Mouse (Mus musculus): ENCODE data around the gene AC153137.1. TPM values are rescaled to one million over a fixed set of nuclear protein-coding genes. Genes with fewer than 3 reads are reported as not detected.

The AC153137.1 gene
- polyA plus RNA-seq, 1 experiment from 2014 or later, result not detected

DNA sequence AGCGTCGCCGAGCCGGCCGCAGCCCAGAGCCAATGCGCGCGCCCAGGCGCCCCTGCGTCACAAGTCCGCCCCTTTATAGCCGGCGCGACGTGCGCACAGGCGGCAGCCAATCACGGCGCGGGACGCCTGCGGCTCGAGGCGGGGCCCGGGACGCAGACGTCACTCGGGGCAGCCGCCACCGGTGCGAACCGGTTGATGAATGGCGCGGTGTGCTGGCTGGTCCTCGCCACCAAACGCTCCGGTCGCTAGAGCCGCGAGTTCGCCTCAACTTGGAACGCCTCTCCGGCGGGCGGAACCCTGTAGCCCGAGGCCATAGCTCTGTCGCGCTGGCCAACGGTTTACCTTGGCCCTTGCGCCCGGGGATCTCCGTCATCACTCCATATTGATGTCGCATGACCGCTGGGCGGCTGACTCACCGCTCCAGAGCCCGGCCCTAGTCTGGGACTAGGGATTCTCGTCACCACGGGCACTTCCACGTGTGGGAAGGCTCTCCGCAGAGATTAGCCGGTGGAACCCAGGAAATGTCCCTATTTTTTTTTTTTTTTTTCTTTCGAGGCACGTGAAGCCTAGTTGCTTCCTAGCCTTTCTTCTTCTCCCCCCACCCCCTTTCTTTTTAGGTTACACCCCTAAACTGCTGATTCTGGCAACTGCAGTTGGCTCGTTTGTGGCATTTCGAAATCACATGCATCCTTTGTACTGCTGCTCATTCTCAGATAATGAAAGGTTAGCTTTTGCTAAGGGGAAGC lies 27.9 kb downstream of the AC153137.1 start:
- Histone ChIP-seq H3K4me1 (ENCODE audit: control insufficient read depth, insufficient read depth, low read length) (no peaks in the 10 kb centered on the region; the same call in 1 of the 2 replicates), H3K27ac (ENCODE audit: low read length) (peak overlapping the region; percentile 99), H3K4me3 (ENCODE audit: low read length) (peak overlapping the region; percentile 91), H3K36me3 (ENCODE audit: control insufficient read depth, insufficient read depth, low read length) (peaks cover 4% of the 10 kb centered on the region; the same call in 1 of the 2 replicates), H3K27me3 (replicated peaks; ENCODE audit: control insufficient read depth, insufficient read depth, low read length) (no peaks in the 10 kb centered on the region), H3K9ac (ENCODE audit: low read depth, low read length) (peak overlapping the region; percentile 97), H3K9me3 (ENCODE audit: control insufficient read depth, low read length) (no peaks in the 10 kb centered on the region), H3K4me2 (ENCODE audit: low read depth, low read length) (peak overlapping the region; percentile 55)
- WGBS, result under 1% methylated on average over 63 of the region's 66 CpGs
- ATAC-seq, result peak; percentile 98

DNA sequence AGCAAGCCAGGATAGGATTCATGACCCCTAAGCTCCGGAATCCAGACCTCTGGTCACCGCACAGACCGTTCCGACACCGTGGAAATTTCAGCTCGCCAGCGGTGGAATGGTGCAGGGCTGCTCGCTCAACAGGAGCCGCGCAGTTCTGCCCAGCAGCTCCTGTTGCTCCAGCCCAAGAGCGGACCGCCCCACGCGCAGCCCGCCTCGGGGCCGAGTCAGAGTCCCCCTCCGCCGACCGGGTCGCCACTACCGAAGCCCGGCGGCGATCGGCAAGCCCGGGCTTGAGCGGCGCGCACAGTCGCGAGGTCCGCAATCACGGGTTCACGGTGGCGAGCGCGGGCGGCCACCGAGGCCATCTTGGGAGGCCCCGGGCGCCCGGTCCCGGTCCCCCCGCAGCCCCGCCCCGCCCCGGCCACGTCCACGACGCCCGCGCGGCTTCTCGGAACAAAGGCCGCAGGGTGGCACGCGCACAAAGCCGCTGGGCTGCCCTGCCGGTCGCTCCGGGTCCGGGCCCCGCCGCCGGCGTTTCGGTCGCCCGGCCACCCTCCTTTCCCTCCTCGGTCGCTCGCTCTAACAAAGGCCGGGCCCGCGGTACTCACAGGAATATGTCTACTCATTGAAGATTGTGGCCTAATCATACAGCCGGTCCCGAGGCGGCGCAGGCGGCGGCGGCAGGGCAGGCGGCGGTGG lies 28.7 kb downstream of the AC153137.1 start:
- under 1% methylated on average over 77 of the region's 85 CpGs for WGBS
- no peaks in the 10 kb centered on the region for H3K9me3 ChIP-seq (ENCODE audit: control insufficient read depth, low read length)
- peak overlapping the region; percentile 97 for H3K9ac ChIP-seq (ENCODE audit: low read depth, low read length)
- peak overlapping the region; percentile 54 for H3K4me2 ChIP-seq (ENCODE audit: low read depth, low read length)
- no peaks in the 10 kb centered on the region for H3K27me3 ChIP-seq (replicated peaks; ENCODE audit: control insufficient read depth, insufficient read depth, low read length)
- peak overlapping the region; percentile 91 for H3K4me3 ChIP-seq (ENCODE audit: low read length)
- no peaks in the 10 kb centered on the region; the same call in 1 of the 2 replicates for H3K4me1 ChIP-seq (ENCODE audit: control insufficient read depth, insufficient read depth, low read length)
- peak overlapping the region; percentile 99 for H3K27ac ChIP-seq (ENCODE audit: low read length)
- peak; percentile 63 for ATAC-seq
- H3K36me3 ChIP-seq (ENCODE audit: control insufficient read depth, insufficient read depth, low read length), result peaks cover 10% of the 10 kb centered on the region

DNA sequence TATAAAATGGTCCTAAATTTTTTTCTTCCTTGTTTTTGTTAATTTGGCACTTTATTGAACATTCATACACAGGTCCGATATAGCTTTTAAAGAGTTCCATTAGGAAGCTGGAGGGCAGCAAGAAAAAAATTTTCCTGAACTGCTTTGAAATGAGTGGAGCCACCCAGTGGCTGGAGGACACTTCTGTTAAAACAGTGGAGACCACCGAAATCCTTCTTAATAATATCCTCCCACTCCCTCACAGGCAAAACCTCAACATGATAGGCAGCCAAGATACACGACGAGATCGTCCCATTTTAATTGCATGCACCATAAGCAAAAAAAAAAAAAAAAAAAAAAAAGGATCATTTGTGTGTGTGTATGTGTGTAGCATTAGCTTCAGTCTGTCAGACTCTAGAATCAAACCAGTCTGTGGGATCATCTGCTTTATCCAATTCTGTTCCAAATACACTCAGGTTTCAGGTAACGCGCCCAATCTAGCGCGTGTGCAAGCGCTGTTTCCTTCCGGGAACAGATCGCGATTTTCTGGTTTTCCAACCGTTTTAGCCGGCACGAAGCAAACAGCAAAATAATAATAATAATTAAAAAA lies 29.3 kb downstream of the AC153137.1 start:
- ATAC-seq, result no peak
- Histone ChIP-seq H3K4me3 (ENCODE audit: low read length) (peak overlapping the region; percentile 91), H3K4me1 (ENCODE audit: control insufficient read depth, insufficient read depth, low read length) (no peaks in the 10 kb centered on the region; the same call in 1 of the 2 replicates), H3K9ac (ENCODE audit: low read depth, low read length) (peak overlapping the region; percentile 97), H3K27me3 (replicated peaks; ENCODE audit: control insufficient read depth, insufficient read depth, low read length) (no peaks in the 10 kb centered on the region), H3K9me3 (ENCODE audit: control insufficient read depth, low read length) (no peaks in the 10 kb centered on the region), H3K4me2 (ENCODE audit: low read depth, low read length) (peak overlapping the region; percentile 54), H3K27ac (ENCODE audit: low read length) (peak overlapping the region; percentile 99), H3K36me3 (ENCODE audit: control insufficient read depth, insufficient read depth, low read length) (peaks cover 16% of the 10 kb centered on the region)
- under 1% methylated on average over 16 of the region's 16 CpGs for WGBS

DNA sequence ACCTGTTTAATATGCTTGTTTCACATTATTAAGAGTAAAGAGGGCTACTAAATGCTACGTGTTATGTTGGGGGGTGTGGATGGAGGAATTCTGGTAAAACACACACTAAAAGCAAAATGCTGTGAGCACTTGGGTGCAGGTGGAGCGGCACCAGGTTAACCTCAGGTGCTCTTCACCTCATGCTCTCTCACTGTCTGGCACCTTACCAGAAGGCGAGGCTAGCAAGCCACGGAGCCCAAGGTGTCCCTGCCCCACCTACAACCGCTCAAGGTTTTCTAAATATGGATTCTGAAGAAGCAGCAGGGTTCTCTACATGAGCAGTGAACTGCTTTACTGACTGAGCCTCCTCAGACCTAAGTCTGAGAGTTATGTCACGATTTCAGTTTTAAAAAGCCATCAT lies 32.6 kb downstream of the AC153137.1 start:
- Histone ChIP-seq H3K4me3 (ENCODE audit: low read length) (no peak overlapping the region), H3K4me2 (ENCODE audit: low read depth, low read length) (no peak overlapping the region), H3K27ac (ENCODE audit: low read length) (no peak overlapping the region), H3K27me3 (replicated peaks; ENCODE audit: control insufficient read depth, insufficient read depth, low read length) (no peaks in the 10 kb centered on the region), H3K36me3 (ENCODE audit: control insufficient read depth, insufficient read depth, low read length) (peaks cover 21% of the 10 kb centered on the region), H3K4me1 (ENCODE audit: control insufficient read depth, insufficient read depth, low read length) (no peaks in the 10 kb centered on the region; the same call in 1 of the 2 replicates), H3K9me3 (ENCODE audit: control insufficient read depth, low read length) (no peaks in the 10 kb centered on the region), H3K9ac (ENCODE audit: low read depth, low read length) (no peak overlapping the region)
- ATAC-seq, result no peak
- WGBS, result 91% methylated on average over 6 of the region's 6 CpGs

DNA sequence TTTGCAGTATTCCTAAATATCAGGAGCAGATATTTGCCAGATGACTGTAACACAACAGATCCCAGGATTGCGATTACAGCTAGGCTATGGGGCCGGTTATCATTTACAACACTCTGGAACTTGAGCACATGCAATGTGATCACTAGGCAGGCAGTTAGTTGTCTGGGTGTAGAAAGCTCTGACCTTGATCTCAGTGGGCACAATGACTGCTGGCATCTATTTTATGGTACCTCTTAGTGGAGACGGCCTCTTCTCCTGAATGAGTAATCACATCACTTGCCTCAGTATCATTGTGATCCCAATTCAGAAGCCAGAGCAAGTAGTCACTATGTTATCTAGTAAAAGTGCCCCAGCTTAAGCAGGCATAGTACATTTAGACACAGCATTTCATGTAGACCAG lies 37.2 kb downstream of the AC153137.1 start:
- no peak overlapping the region for H3K4me3 ChIP-seq (ENCODE audit: low read length)
- no peak overlapping the region for H3K9ac ChIP-seq (ENCODE audit: low read depth, low read length)
- no peaks in the 10 kb centered on the region for H3K4me1 ChIP-seq (ENCODE audit: control insufficient read depth, insufficient read depth, low read length)
- no peaks in the 10 kb centered on the region for H3K9me3 ChIP-seq (ENCODE audit: control insufficient read depth, low read length)
- no peak overlapping the region for H3K27ac ChIP-seq (ENCODE audit: low read length)
- peaks cover 21% of the 10 kb centered on the region for H3K36me3 ChIP-seq (ENCODE audit: control insufficient read depth, insufficient read depth, low read length)
- ATAC-seq, result peak; percentile 44; the same call in 1 of the 2 replicates
- H3K27me3 ChIP-seq (replicated peaks; ENCODE audit: control insufficient read depth, insufficient read depth, low read length), result no peaks in the 10 kb centered on the region
- no peak overlapping the region for H3K4me2 ChIP-seq (ENCODE audit: low read depth, low read length)
- WGBS, result 70% methylated on average over 3 of the region's 3 CpGs

DNA sequence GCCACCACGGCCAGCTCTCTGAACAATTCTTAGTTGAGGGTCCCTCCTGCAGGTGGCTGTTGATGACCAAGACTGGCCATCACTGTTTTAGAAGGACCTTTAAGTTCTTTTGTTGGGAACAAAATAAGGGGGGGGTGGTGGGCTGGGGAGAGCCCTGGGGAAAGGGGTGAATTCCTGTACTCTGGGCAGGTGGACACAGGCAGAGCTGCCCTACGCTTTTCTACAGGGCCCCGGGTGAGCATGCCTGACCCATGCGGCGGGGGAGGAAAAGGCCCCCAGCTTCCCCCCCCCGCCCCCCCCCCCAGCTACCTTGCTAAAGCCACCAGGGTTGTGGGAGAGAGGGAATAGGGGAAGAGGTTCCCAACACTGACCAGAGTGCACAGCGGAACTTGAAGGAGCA lies 39.4 kb downstream of the AC153137.1 start:
- H3K27me3 ChIP-seq (replicated peaks; ENCODE audit: control insufficient read depth, insufficient read depth, low read length), result no peaks in the 10 kb centered on the region

DNA sequence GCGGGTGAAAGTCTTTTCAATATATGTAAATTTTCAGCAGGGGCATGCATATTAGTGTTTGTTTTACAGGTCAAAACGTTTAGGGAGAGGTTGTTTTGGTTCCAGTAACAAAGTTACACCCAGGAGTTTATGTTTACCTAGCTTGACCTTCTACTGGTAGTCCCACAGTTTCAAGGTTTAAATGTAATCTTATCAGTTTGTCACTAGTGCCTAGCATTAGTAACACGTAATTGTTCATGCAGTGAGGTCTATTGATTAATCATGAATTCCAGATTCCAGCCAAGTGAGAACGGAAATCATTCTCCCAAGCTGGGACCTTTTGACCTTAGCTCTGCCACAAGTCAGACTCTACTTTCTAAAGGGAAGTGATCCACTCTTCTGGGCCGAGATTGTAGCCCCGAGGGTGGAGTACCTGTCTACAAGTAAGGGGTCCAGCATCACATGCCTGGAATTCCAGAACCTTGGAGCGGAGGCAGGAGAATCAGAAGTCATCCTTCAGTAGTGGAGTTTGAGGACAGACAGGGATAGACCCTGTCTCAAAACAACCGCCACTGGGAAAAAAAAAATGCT lies 40.3 kb downstream of the AC153137.1 start:
- no peak overlapping the region for H3K27ac ChIP-seq (ENCODE audit: low read length)
- no peaks in the 10 kb centered on the region for H3K4me1 ChIP-seq (ENCODE audit: control insufficient read depth, insufficient read depth, low read length)
- no peak overlapping the region for H3K4me3 ChIP-seq (ENCODE audit: low read length)
- no peak overlapping the region for H3K4me2 ChIP-seq (ENCODE audit: low read depth, low read length)
- H3K27me3 ChIP-seq (replicated peaks; ENCODE audit: control insufficient read depth, insufficient read depth, low read length), result no peaks in the 10 kb centered on the region
- no peaks in the 10 kb centered on the region for H3K9me3 ChIP-seq (ENCODE audit: control insufficient read depth, low read length)
- ATAC-seq, result peak; percentile 39; the same call in 1 of the 2 replicates
- H3K36me3 ChIP-seq (ENCODE audit: control insufficient read depth, insufficient read depth, low read length), result peaks cover 4% of the 10 kb centered on the region; the same call in 1 of the 2 replicates
- WGBS, result 47% methylated on average over 8 of the region's 8 CpGs
- H3K9ac ChIP-seq (ENCODE audit: low read depth, low read length), result no peak overlapping the region

More for the DNA sequence above, 39.4 kb downstream of the AC153137.1 start:
- Histone ChIP-seq H3K9ac (ENCODE audit: low read depth, low read length) (no peak overlapping the region), H3K4me2 (ENCODE audit: low read depth, low read length) (no peak overlapping the region), H3K36me3 (ENCODE audit: control insufficient read depth, insufficient read depth, low read length) (peaks cover 4% of the 10 kb centered on the region), H3K9me3 (ENCODE audit: control insufficient read depth, low read length) (no peaks in the 10 kb centered on the region), H3K4me3 (ENCODE audit: low read length) (no peak overlapping the region), H3K27ac (ENCODE audit: low read length) (no peak overlapping the region), H3K4me1 (ENCODE audit: control insufficient read depth, insufficient read depth, low read length) (no peaks in the 10 kb centered on the region)
- ATAC-seq, result no peak
- WGBS, result 76% methylated on average over 7 of the region's 7 CpGs

DNA sequence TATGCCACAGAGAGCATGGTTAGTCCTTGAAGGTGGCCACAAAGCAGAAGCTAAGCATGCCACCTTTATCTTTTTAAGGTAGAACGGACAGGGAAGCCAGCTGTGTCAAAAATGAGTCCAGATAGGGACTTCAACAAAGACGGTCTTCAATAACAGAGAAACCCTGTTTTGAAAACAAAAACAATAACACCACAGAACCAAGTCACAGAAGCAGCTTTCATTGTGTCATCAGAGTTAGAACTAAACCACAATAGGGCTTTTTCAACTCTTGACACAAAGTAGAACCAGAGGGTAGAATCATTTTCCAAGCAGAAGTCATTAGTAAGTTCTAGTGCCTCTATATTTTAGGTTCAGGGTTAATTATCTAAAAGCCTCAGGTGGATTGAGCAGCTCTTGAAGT lies 41.3 kb downstream of the AC153137.1 start:
- Histone ChIP-seq H3K27me3 (replicated peaks; ENCODE audit: control insufficient read depth, insufficient read depth, low read length) (no peaks in the 10 kb centered on the region), H3K4me2 (ENCODE audit: low read depth, low read length) (no peak overlapping the region), H3K9me3 (ENCODE audit: control insufficient read depth, low read length) (no peaks in the 10 kb centered on the region), H3K4me1 (ENCODE audit: control insufficient read depth, insufficient read depth, low read length) (no peaks in the 10 kb centered on the region), H3K27ac (ENCODE audit: low read length) (no peak overlapping the region), H3K36me3 (ENCODE audit: control insufficient read depth, insufficient read depth, low read length) (peaks cover 4% of the 10 kb centered on the region; the same call in 1 of the 2 replicates), H3K9ac (ENCODE audit: low read depth, low read length) (no peak overlapping the region), H3K4me3 (ENCODE audit: low read length) (no peak overlapping the region)
- no peak for ATAC-seq
- WGBS, result 85% methylated on average over 2 of the region's 2 CpGs

DNA sequence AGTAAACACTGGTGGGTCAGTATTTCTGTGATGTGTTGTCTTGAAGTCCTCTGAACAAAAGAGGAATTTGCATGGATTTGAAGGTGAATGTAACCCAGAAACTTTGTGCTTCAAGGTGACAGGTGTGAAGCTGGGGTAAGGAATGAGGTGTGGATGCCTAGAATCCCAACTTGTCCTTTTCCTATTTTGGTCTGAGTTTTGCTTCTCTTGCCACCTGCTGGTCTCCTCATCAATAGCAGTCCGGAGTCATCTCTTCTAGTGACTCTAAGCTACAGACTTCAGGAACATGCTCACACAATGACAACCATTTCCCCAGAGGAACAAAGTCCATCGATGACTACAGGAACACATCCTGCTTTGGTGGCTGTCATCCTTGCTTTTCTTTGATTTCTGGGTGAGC lies 46.9 kb downstream of the AC153137.1 start:
- no peak for ATAC-seq
- Histone ChIP-seq H3K4me2 (ENCODE audit: low read depth, low read length) (no peak overlapping the region), H3K27me3 (replicated peaks; ENCODE audit: control insufficient read depth, insufficient read depth, low read length) (no peaks in the 10 kb centered on the region), H3K9ac (ENCODE audit: low read depth, low read length) (no peak overlapping the region), H3K4me3 (ENCODE audit: low read length) (no peak overlapping the region), H3K4me1 (ENCODE audit: control insufficient read depth, insufficient read depth, low read length) (no peaks in the 10 kb centered on the region), H3K27ac (ENCODE audit: low read length) (no peak overlapping the region), H3K36me3 (ENCODE audit: control insufficient read depth, insufficient read depth, low read length) (no peaks in the 10 kb centered on the region), H3K9me3 (ENCODE audit: control insufficient read depth, low read length) (no peaks in the 10 kb centered on the region)
- 59% methylated on average over 2 of the region's 2 CpGs for WGBS
